Mouse (Mus musculus) cortical plate, adult 2 months (tissue): ENCODE results near the gene Arap2. TPM values are rescaled to one million over a fixed set of nuclear protein-coding genes. Genes with fewer than 3 reads are reported as not detected.
A peak's percentile ranks its signal among the peaks of the same experiment; 100 is the strongest.

Source experiments
- H3K27ac ChIP-seq: fragments of 200-500 bp; 2 replicates; pipeline ENCODE4 v1.5.1; 2012; ENCODE audit warnings: low read length, control low read depth, inconsistent platforms; ENCODE audit not compliant: insufficient read depth
- H3K4me1 ChIP-seq: fragments of 200-500 bp; 2 replicates; pipeline ENCODE4 v1.6.1; 2011; ENCODE audit warnings: low read length; ENCODE audit not compliant: control insufficient read depth, insufficient read depth
- H3K4me3 ChIP-seq: fragments of 200-500 bp; 2 replicates; pipeline ENCODE4 v1.5.1; 2011; ENCODE audit warnings: mild to moderate bottlenecking, low read length, control low read depth; ENCODE audit not compliant: insufficient read depth
- CTCF ChIP-seq: fragments of 200-500 bp; IDR thresholded peaks from 2 replicates; pipeline ENCODE4 v1.5.1; 2011; ENCODE audit warnings: mild to moderate bottlenecking, control low read depth, low read length; ENCODE audit not compliant: insufficient read depth; ENCODE audit errors: extremely low read depth
- POLR2A ChIP-seq: fragments of 200-500 bp; IDR thresholded peaks from 2 replicates; pipeline ENCODE4 v1.6.1; 2011; ENCODE audit warnings: mild to moderate bottlenecking, low read length, control low read depth; ENCODE audit not compliant: insufficient read depth; ENCODE audit errors: extremely low read depth
- polyA plus RNA-seq: library from polyadenylated mRNA; depleted of rRNA; stranded (reverse); fragments of >200 nt; gene quantifications from 2 replicates; pipeline ENCODE4 v1.2.3, GENCODE M21; 2012

The Arap2 gene
- polyA plus RNA-seq, 1 experiment, result 48.1 TPM

DNA sequence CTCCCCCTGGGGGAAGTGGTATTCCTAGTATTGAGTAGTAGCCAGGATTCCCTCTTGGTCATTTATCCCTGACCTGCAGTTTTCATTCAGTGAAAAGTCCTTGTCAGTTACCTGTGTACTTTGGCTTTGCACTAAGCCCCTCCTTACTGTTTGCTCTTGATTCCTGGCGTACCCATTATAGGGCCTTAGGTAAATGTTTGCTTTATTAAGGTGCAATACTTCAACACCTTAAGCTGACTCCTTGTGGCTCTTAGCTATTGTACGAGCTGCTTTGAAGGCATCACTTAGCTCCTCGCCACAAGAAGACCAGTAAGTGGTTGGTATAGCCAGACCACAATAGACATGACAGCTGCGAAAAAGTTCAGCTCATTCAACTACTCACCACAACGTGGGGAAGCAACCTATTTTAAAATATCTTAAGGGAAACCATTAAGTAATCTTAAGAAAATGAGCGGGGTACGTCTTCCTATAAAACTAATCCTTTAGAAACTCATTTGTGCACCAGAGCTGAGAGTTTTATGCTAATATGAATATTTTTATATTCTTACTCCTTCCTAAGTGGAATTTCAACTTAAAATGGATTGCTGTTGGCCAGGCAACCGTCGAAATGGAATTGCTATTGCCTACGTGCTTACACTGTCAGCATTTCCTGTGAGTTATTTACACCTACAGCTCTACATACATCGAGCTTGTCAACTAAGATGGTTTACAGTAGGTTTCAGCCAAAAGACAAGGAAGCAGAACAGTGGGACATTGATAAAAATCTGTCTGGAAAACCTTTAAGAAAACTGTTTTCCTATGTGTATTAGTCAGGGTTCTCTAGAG, 6.0 kb upstream of the Arap2 start:
- H3K27ac ChIP-seq, result no peak overlapping the region
- no peak overlapping the region for H3K4me3 ChIP-seq
- no peaks in the 10 kb centered on the region for H3K4me1 ChIP-seq
- no peak for TF ChIP-seq POLR2A
- TF ChIP-seq CTCF, result no peak

DNA sequence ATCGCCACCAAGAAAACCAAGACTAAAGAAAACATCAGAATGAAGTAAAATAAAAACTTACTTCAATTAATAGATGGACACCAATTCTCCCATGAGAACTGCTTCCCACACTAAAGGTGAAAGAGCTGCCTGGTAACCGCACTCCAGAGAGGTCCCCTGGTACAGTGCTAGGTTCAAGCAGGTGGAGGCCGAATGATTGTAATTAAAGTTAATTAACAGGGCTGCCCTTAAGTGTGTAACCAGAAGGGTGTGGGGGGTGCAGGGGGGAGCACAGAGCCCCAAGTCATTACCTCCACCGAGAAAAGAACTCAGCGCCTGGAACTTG, 538 bp downstream of the Arap2 start:
- TF ChIP-seq CTCF (no peak), POLR2A (no peak)
- peak overlapping the region; percentile 85 for H3K4me3 ChIP-seq
- H3K4me1 ChIP-seq, result peaks cover 9% of the 10 kb centered on the region
- H3K27ac ChIP-seq, result peak overlapping the region; percentile 90

DNA sequence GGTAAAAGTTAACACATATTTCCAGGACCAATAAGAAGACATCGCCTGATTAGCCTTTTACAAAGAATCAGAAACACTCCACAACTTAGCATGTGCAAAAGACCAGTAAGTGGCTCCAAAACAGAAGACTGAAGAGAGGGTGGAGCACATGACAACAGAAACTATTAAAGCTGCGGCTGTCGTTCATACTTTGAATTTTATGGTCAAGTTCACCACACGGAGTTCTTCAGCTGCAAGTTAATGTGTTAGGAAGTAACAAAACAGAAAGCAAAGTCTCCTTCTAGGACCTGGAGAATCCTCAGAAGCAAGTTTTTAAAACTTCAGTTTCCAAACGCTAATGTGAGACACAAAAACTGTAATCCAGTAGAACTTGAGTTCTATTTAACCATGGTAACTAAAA, 1.8 kb downstream of the Arap2 start:
- H3K4me3 ChIP-seq, result peak overlapping the region; percentile 85; the same call in 1 of the 2 replicates
- H3K4me1 ChIP-seq, result peaks cover 10% of the 10 kb centered on the region
- H3K27ac ChIP-seq, result peak overlapping the region; percentile 87
- no peak for TF ChIP-seq CTCF
- no peak for TF ChIP-seq POLR2A

DNA sequence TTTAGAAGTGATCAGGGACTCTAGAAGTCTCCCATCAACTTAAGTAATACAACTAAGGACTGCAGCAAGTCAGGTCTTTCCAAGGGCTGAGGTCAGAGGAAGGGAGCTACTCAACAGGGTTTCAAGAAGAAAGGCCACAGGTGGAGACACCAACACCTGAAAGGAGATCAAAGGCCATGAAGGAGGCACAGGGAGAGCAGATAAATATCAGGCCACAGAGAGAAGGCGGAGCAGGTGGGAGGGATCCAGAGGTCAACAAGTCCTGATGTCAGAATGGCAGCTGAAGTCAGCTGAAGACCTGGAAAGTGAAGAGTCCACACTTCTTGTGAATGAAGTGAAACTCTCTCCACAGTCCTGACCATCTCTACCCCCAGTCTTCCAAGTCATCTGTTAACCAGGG, 2.9 kb downstream of the Arap2 start:
- Histone ChIP-seq H3K27ac (peak overlapping the region; percentile 85), H3K4me3 (no peak overlapping the region), H3K4me1 (peaks cover 11% of the 10 kb centered on the region)
- TF ChIP-seq CTCF, result no peak
- no peak for TF ChIP-seq POLR2A

DNA sequence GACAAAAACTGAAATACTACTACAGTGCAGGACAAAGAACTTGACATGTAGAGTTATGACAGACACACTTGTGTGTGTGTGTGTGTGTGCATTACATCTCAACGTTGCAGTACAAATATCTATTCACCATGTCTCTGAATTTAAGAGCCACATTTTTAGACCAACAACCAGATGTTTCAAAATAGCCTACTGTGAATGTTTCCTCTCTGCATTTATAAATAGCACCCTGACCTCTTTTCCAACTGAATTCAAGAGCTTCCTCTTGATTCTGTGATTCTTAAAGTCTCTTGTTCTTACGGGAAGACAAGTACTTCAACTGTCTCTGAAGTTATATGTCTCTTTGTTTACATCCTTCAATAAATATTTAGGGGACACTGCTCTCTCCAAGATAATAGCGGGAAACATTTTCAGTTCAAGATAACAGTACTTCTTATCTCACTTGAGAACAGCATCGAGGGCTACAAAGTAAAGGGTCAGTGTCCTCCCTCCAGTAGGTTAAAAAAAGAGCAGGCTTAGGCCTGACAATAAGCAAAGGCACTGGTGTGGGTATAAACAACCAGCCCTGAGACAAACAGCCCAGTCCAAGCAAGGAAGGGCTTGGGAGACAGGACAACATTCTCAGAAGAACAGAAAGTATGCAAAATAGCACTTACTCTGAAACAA, 3.5 kb downstream of the Arap2 start:
- TF ChIP-seq POLR2A, result no peak
- peak overlapping the region; percentile 85; the same call in 1 of the 2 replicates for H3K27ac ChIP-seq
- H3K4me3 ChIP-seq, result no peak overlapping the region
- peaks cover 11% of the 10 kb centered on the region for H3K4me1 ChIP-seq

DNA sequence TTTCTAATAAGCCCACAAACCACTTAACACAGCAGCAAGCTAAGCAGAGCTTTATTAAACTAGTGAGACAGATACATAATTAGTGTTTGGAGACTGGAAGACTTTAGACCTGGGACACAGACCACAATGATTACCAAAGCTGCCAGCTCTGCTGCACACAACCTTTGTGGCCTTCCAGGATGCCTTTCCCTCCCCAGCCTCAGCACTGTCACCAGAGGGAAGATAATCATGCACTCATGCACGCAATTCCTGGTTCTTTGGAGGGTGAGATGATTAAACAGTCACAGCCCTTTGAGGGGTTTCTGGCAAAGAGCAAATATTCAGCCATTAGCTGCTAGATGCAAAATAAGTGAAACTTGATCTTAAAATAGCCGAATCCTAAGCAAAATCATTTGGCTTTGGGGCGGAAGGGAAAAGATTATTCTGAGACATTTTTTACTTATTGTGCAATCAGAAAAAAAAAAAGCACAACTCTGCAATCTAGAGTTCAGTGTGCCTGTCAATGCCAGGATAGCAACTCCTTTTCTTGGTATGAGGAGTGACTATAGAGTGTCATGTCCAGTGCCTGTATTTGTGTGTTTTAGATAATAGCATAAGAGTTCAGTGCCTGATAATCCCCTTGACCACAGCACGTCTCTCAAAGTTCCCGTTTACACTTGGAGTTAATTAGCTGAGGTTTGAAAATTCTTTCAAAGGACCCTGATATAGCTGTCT, 5.0 kb downstream of the Arap2 start:
- Histone ChIP-seq H3K27ac (no peak overlapping the region), H3K4me1 (peaks cover 13% of the 10 kb centered on the region), H3K4me3 (no peak overlapping the region)
- TF ChIP-seq POLR2A (no peak), CTCF (no peak)

DNA sequence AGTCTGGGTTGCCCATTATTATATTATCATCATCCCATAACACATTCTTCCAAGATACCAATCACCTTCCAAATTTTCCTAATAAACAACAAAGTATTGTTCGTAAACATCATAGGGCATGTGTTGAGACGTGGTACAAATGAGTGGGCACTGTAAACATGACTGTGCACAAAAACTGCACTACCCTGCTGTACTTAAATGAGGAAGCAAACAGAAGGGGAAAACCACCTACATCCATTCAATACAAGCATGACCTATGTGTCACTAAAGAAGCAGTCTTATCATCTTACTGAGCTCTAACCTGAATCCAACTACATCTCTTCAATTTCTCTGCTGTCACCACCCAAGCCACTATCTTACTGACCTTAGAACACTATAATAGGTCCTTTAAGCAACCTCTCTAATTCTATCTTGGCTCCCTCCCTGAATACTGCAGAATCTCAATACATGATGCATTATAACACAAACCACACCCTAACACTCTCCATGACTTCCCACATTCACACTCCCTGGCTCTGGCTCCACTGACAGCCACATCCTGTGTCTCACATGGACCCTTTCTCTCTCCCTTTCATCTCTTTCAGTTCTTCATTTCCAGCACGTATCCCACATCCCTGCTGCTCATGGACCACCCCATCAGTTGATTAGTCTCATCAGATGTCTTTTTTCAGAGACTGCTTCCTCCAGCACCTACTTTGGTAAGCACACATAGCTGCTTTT, 10.0 kb downstream of the Arap2 start:
- TF ChIP-seq CTCF, result no peak
- no peak for TF ChIP-seq POLR2A
- no peak overlapping the region for H3K4me3 ChIP-seq
- H3K4me1 ChIP-seq, result peaks cover 13% of the 10 kb centered on the region
- H3K27ac ChIP-seq, result peak overlapping the region; percentile 56; the same call in 1 of the 2 replicates

DNA sequence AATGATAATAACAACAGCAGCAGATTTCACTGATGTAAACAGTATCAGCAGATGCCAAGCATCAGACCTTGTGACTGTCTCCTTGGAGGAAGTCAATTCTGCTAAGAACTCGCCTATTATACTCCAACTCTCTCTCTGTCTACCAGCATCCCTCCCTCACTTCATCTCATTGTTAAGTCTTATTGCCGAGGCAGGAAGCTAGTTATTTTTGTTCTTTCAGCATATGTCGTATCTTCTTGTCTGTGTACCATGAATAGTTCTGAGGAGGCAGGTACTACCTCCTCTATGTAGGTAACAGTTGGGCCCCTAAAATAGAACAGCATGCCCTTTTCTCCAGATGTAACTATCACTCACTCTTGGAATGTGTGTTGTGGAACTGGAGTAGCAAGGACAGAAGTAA, 13.0 kb downstream of the Arap2 start:
- Histone ChIP-seq H3K27ac (no peak overlapping the region), H3K4me3 (no peak overlapping the region)

DNA sequence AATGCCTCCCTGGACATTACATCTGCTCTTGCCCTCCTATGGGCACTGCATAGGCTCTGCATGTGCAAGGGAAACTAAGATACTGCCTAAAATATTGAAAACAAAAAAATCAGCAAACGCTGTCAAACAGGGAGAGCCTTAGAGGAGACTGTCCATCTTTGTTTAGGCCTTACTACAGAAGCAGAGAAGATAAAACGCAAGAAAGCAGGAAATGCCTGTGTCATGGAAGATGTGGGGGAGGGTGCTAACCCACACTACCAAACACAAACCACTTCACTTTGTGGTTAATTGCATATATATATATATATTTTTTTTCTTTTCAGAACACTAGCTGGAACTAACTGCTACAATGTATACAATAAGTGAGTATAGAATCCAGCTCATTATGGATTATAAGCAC, 14.3 kb downstream of the Arap2 start:
- no peak overlapping the region for H3K4me3 ChIP-seq
- TF ChIP-seq CTCF (no peak), POLR2A (no peak)
- H3K27ac ChIP-seq, result peak overlapping the region; percentile 59; the same call in 1 of the 2 replicates
- peaks cover 9% of the 10 kb centered on the region for H3K4me1 ChIP-seq

More for the DNA sequence above, 13.0 kb downstream of the Arap2 start:
- peaks cover 9% of the 10 kb centered on the region for H3K4me1 ChIP-seq
- TF ChIP-seq CTCF (no peak), POLR2A (no peak)
